Mouse (Mus musculus) gastrocnemius, adult 2 months (tissue): Measurements from ENCODE around the gene Cep95. TPM values are rescaled to one million over a fixed set of nuclear protein-coding genes. Genes with fewer than 3 reads are reported as not detected.
"Not testable (repeated sequence)": the region's sequence is repeated elsewhere in the genome, so short reads cannot be mapped to it uniquely, and the experiment has no call there.

ENCODE experiments used
- DNase-seq: peaks from one replicate; pipeline ENCODE4 v3.0.0; 2022
- H3K27ac ChIP-seq: fragments of 200-600 bp; 2 replicates; pipeline ENCODE4 v1.8.1; 2022; ENCODE audit warnings: mild to moderate bottlenecking
- H3K4me3 ChIP-seq: fragments of 200-600 bp; 2 replicates; pipeline ENCODE4 v1.8.1; 2022; ENCODE audit warnings: mild to moderate bottlenecking, moderate library complexity
- CTCF ChIP-seq: fragments of 200-600 bp; IDR thresholded peaks from 2 replicates; pipeline ENCODE4 v1.8.1; 2022; ENCODE audit warnings: antibody characterized with exemption, mild to moderate bottlenecking, moderate library complexity
- intact Hi-C: fragments of 180-260 bp; cut with DNase I; formaldehyde crosslinking; loops from one replicate; pipeline ENCODE4 v1.15.1; 2025
- long read RNA-seq, 2 experiments: library from polyadenylated mRNA; stranded (forward); transcript quantifications; one replicate each; pipeline ENCODE4 v2.0.0; 2021
- total RNA-seq, 2 experiments: library from RNA; stranded (reverse); gene quantifications; 2 replicates each; pipeline ENCODE4 v1.2.3; 2021

Gene Cep95
- 1 to 10 TPM; 3.7 to 5.6 TPM for total RNA-seq
- long read RNA-seq, experiment 1, partial matches to known transcripts = 0 of 3 reads
- long read RNA-seq, experiment 1, other reads (novel, unspliced or antisense) = 2 of 3 reads
- long read RNA-seq, experiment 2, partial matches to known transcripts = 0 of 6 reads
- long read RNA-seq, experiment 2, other reads (novel, unspliced or antisense) = 6 of 6 reads

- peak; percentile 35 for TF ChIP-seq CTCF
- H3K27ac ChIP-seq = peak within 1 kb of the TSS; percentile 100
- peak within 1 kb of the TSS; percentile 98 for H3K4me3 ChIP-seq
- intact Hi-C loops = no loop called here
- peak; percentile 98 for DNase-seq
Observed at GRCm38 (mm10) chr11:106788775-106789459, at the start of gene Cep95, which contains the start of gene Ddx5. Gene Cep95 (plus strand): TSS chr11:106789252. Gene Ddx5 (minus strand): TSS chr11:106789185.

- intact Hi-C loops = loop anchor here (10.0 kb wide), 2 partner anchors 226 to 326 kb away; no protein-coding TSS in a partner anchor
- H3K27ac ChIP-seq, H3K4me3 ChIP-seq, DNase-seq: not testable (repeated sequence)
Observed at GRCm38 (mm10) chr11:106740724-106741123, 48.3 kb upstream of the Cep95 start.

- intact Hi-C loops = loop anchor here (10.0 kb wide), 2 partner anchors 226 to 326 kb away; no protein-coding TSS in a partner anchor
- no peak overlapping the region for H3K4me3 ChIP-seq
- DNase-seq = no peak
- TF ChIP-seq CTCF = no peak
- no peak overlapping the region for H3K27ac ChIP-seq
Observed at GRCm38 (mm10) chr11:106741232-106741631, 47.8 kb upstream of the Cep95 start.

- no peak overlapping the region for H3K27ac ChIP-seq
Observed at GRCm38 (mm10) chr11:106741826-106742225, 47.2 kb upstream of the Cep95 start.

GRCm38 (mm10) chr11:106742388-106742841 lies 46.6 kb upstream of the Cep95 start:
- intact Hi-C loops = loop anchor here (1.0 to 10.0 kb wide), 4 partner anchors 62 to 328 kb away; no protein-coding TSS in a partner anchor
- no peak overlapping the region for H3K27ac ChIP-seq
- DNase-seq = no peak
- no peak overlapping the region for H3K4me3 ChIP-seq
- peak; percentile 78 for TF ChIP-seq CTCF

More at GRCm38 (mm10) chr11:106741826-106742225, 47.2 kb upstream of the Cep95 start:
- H3K4me3 ChIP-seq = no peak overlapping the region
- DNase-seq = no peak
- TF ChIP-seq CTCF = no peak
- intact Hi-C loops = loop anchor here (1.0 to 10.0 kb wide), 4 partner anchors 61 to 327 kb away; no protein-coding TSS in a partner anchor

- DNase-seq = no peak
- Histone ChIP-seq H3K4me3 (no peak overlapping the region), H3K27ac (no peak overlapping the region)
- intact Hi-C loops = loop anchor here (10.0 kb wide), 2 partner anchors 230 to 330 kb away; no protein-coding TSS in a partner anchor
- TF ChIP-seq CTCF = peak; percentile 31
Observed at GRCm38 (mm10) chr11:106744949-106745348, 44.1 kb upstream of the Cep95 start.

- intact Hi-C loops = loop anchor here (10.0 kb wide), 2 partner anchors 235 to 335 kb away; no protein-coding TSS in a partner anchor
- H3K27ac ChIP-seq, H3K4me3 ChIP-seq, DNase-seq: not testable (repeated sequence)
Observed at GRCm38 (mm10) chr11:106749557-106750120, 39.4 kb upstream of the Cep95 start.

- Histone ChIP-seq H3K4me3 (peak within 1 kb of the TSS; percentile 30), H3K27ac (0 out of 2 replicates have a peak within 1 kb of the TSS, but pooled peaks have one; percentile 5)
- intact Hi-C loops = no loop called here
- no peak for DNase-seq
- no peak for TF ChIP-seq CTCF
Observed at GRCm38 (mm10) chr11:106750121-106750751, 38.8 kb upstream of the Cep95 start, which contains the start of gene Pecam1. Gene Pecam1 (minus strand): TSS chr11:106750628.

GRCm38 (mm10) chr11:106751039-106752018 lies 37.7 kb upstream of the Cep95 start, which contains the start of gene Milr1:
Gene Milr1 (plus strand): TSS chr11:106751226.
- TF ChIP-seq CTCF = no peak
- Histone ChIP-seq H3K4me3 (peak within 1 kb of the TSS; percentile 30), H3K27ac (0 out of 2 replicates have a peak within 1 kb of the TSS, but pooled peaks have one; percentile 5)
- DNase-seq = no peak
- intact Hi-C loops = no loop called here

- intact Hi-C loops = no loop called here
- H3K4me3 ChIP-seq = peak overlapping the region; percentile 13; the same call in 1 of the 2 replicates
- no peak for TF ChIP-seq CTCF
- no peak overlapping the region for H3K27ac ChIP-seq
- no peak for DNase-seq
Observed at GRCm38 (mm10) chr11:106752103-106752502, 36.9 kb upstream of the Cep95 start.

GRCm38 (mm10) chr11:106753314-106753713 lies 35.7 kb upstream of the Cep95 start:
- TF ChIP-seq CTCF = no peak
- DNase-seq = no peak
- H3K4me3 ChIP-seq = no peak overlapping the region
- intact Hi-C loops = no loop called here
- no peak overlapping the region for H3K27ac ChIP-seq
